Mouse (Mus musculus): ENCODE measurements around the gene Gimap5.

DNA sequence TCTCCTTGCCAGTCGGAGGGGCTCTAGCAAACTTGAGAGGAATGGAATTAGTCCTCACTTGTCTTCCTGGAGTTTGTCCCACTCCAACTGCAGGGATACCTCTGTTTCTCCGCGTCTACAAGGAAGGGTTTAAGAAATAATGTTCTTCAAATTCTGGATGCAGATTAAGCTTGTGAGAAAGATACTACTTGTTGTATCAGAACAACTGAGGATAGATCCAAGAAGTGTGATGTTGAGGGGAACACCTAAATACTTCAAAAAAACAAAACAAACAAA, 6.3 kb upstream of the Gimap5 start:
- TF ChIP-seq POLR2A (IDR thresholded peaks at IDR 0.05; ENCODE audit: borderline replicate concordance, extremely low read depth, low read depth, low read length), result no peak
- TF ChIP-seq CTCF (IDR thresholded peaks at IDR 0.05; ENCODE audit: insufficient read depth, low read length), result no peak

Data from lung, adult 2 months (tissue).